Mouse (Mus musculus) olfactory bulb, adult 2 months (tissue): ENCODE measurements around the gene Mettl27.

Source experiments
- CTCF ChIP-seq: fragments of 200-500 bp; IDR thresholded peaks from 2 replicates; pipeline ENCODE4 v1.5.1; 2012; ENCODE audit warnings: low read depth, mild to moderate bottlenecking, low read length, moderate library complexity; ENCODE audit not compliant: insufficient read depth
- POLR2A ChIP-seq: fragments of 200-500 bp; IDR thresholded peaks from 2 replicates; pipeline ENCODE4 v1.6.1; 2012; ENCODE audit warnings: mild to moderate bottlenecking, low read depth, low read length, moderate library complexity; ENCODE audit not compliant: insufficient read depth

- TF ChIP-seq POLR2A (no peak), CTCF (no peak; the same call in 1 of the 2 replicates)
Measured at GRCm38 (mm10) chr5:134918071-134918832, 13.9 kb upstream of the Mettl27 start.
